Mouse (Mus musculus) forebrain, postnatal 0 days (tissue): Measurements from ENCODE around the gene Mpp4. TPM values are rescaled to one million over a fixed set of nuclear protein-coding genes. Genes with fewer than 3 reads are reported as not detected.

Experiments
- ATAC-seq: fragments of 200-750 bp; cut with Nextera tagmentation; 2 replicates; pipeline ENCODE4 v1.8.0; 2017; ENCODE audit warnings: mild to moderate bottlenecking, moderate library complexity
- DNase-seq: peaks from one replicate; pipeline ENCODE4 v3.0.0-alpha.2; 2015
- H3K27ac ChIP-seq: fragments of 300-500 bp; sonication (generic); 2 replicates; pipeline ENCODE4 v1.5.1; 2014; ENCODE audit warnings: low read depth, mild to moderate bottlenecking, antibody characterized with exemption, low read length, moderate library complexity, mixed read lengths
- H3K27me3 ChIP-seq: fragments of 300-500 bp; sonication (generic); 2 replicates; pipeline ENCODE4 v1.6.1; 2014; ENCODE audit warnings: mild to moderate bottlenecking, low read length, mixed read lengths; ENCODE audit not compliant: insufficient read depth
- H3K36me3 ChIP-seq: fragments of 300-500 bp; sonication (generic); 2 replicates; pipeline ENCODE4 v1.6.1; 2014; ENCODE audit warnings: mild to moderate bottlenecking, moderate library complexity; ENCODE audit not compliant: insufficient read depth
- H3K4me1 ChIP-seq: fragments of 300-500 bp; sonication (generic); 2 replicates; pipeline ENCODE4 v1.6.1; 2014; ENCODE audit warnings: antibody characterized with exemption; ENCODE audit not compliant: insufficient read depth
- H3K4me2 ChIP-seq: fragments of 300-500 bp; sonication (generic); 2 replicates; pipeline ENCODE4 v1.6.1; 2014; ENCODE audit warnings: low read depth, mild to moderate bottlenecking, moderate library complexity
- H3K4me3 ChIP-seq: fragments of 300-500 bp; sonication (generic); 2 replicates; pipeline ENCODE4 v1.5.1; 2014; ENCODE audit warnings: low read depth, low read length, mixed read lengths
- H3K9ac ChIP-seq: fragments of 300-500 bp; sonication (generic); 2 replicates; pipeline ENCODE4 v1.6.1; 2014; ENCODE audit warnings: mild to moderate bottlenecking
- H3K9me3 ChIP-seq: fragments of 300-500 bp; sonication (generic); 2 replicates; pipeline ENCODE4 v1.6.1; 2016; ENCODE audit warnings: low read length
- CTCF ChIP-seq: sonication (generic); IDR thresholded peaks from 2 replicates; pipeline ENCODE4 v1.5.1; 2016; ENCODE audit warnings: antibody characterized with exemption, control low read depth, low read depth
- WGBS: fragments of 180-500 bp; shearing (Covaris S2); extraction: QIAGEN DNeasy Blood & Tissue Kit; methylation state at CpG from one replicate; pipeline ENCODE4 v1.1.7; 2014; 5-methylcytosine and 5-hydroxymethylcytosine counted together
- polyA plus RNA-seq: library from polyadenylated mRNA; unstranded; fragments of >200 nt; fragmentation: Nextera tagmentation; extraction: Ambion mirVana; gene quantifications from 2 replicates; pipeline ENCODE4 v1.2.1, GENCODE M21; 2015
- total RNA-seq: library from RNA; depleted of rRNA; stranded (reverse); fragments of >200 nt; gene quantifications from 2 replicates; pipeline ENCODE4 v1.2.3, GENCODE M21; 2014; rRNA removed

Mpp4 gene
- total and polyA plus RNA-seq, 2 experiments from 2014 or later = 0.47 to 1.9 TPM

GRCm38 (mm10) chr1:59094705-59095104 lies 68.5 kb downstream of the Mpp4 start, which contains the start of gene C2cd6:
C2cd6 (minus strand) TSS chr1:59094900.
- Histone ChIP-seq H3K4me2 (no peak within 1 kb of the TSS), H3K36me3 (peaks cover 10% of the 10 kb centered on the region; the same call in 1 of the 2 replicates), H3K27me3 (no peaks in the 10 kb centered on the region), H3K27ac (no peak within 1 kb of the TSS), H3K9me3 (no peaks in the 10 kb centered on the region), H3K4me1 (no peaks in the 10 kb centered on the region), H3K9ac (no peak within 1 kb of the TSS), H3K4me3 (no peak within 1 kb of the TSS)
- DNase-seq = no peak
- WGBS = 93% methylated on average over 19 of the region's 19 CpGs
- ATAC-seq = no peak
- TF ChIP-seq CTCF = no peak

Other genes with a start within 250 kb of the Mpp4 start
- gene Trak2, start 190.0 kb downstream of the Mpp4 start, total RNA-seq = 40.9 and 44.6 TPM in 2 replicates
- 9.0 and 12.8 TPM in 2 replicates for gene Trak2, start 190.0 kb downstream of the Mpp4 start, polyA plus RNA-seq
- gene Stradb, start 189.9 kb downstream of the Mpp4 start, total RNA-seq = 39.8 and 44.4 TPM in 2 replicates
- gene Stradb, start 189.9 kb downstream of the Mpp4 start, polyA plus RNA-seq = 92.6 and 99.6 TPM in 2 replicates
- gene C2cd6, start 68.5 kb downstream of the Mpp4 start, total RNA-seq = not detected in 2 replicates
- gene C2cd6, start 68.5 kb downstream of the Mpp4 start, polyA plus RNA-seq = not detected in 2 replicates
- 31.9 and 36.2 TPM in 2 replicates for gene Tmem237, start 43.0 kb downstream of the Mpp4 start, total RNA-seq
- gene Tmem237, start 43.0 kb downstream of the Mpp4 start, polyA plus RNA-seq = 59.7 and 62.6 TPM in 2 replicates
- gene Als2, start 73.8 kb upstream of the Mpp4 start, total RNA-seq = 27.5 and 39.4 TPM in 2 replicates
- 7.8 and 11.0 TPM in 2 replicates for gene Als2, start 73.8 kb upstream of the Mpp4 start, polyA plus RNA-seq
- gene Cdk15, start 93.5 kb upstream of the Mpp4 start, total RNA-seq = 0.14 TPM in 1 of 2 replicates, not detected in the other
- gene Cdk15, start 93.5 kb upstream of the Mpp4 start, polyA plus RNA-seq = 0.62 and 1.0 TPM in 2 replicates